Mouse (Mus musculus): ENCODE measurements at regions not wholly inside any gene's neighbourhood (a gene's known extent, or its start where the extent isn't known, plus 50 kb on each side); places are given as distances from the start of the nearest gene placed in this dataset.

- DNase-seq (ENCODE audit: low read depth, low spot score), result peak; percentile 92
These were observed 98.2 kb upstream of the Mgme1 start for GRCm38 (mm10) chr2:144172100-144172770.

GRCm38 (mm10) chr2:144173358-144174106, 96.9 kb upstream of the Mgme1 start:
- DNase-seq (ENCODE audit: low read depth, low spot score), result no peak

- DNase-seq (ENCODE audit: low read depth, low spot score), result no peak
These were observed 96.0 kb upstream of the Mgme1 start for GRCm38 (mm10) chr2:144174366-144175035.

GRCm38 (mm10) chr2:144176508-144177170, 93.8 kb upstream of the Mgme1 start:
- no peak for DNase-seq (ENCODE audit: low read depth, low spot score)

- no peak for DNase-seq (ENCODE audit: low read depth, low spot score)
These were observed 93.2 kb upstream of the Mgme1 start for GRCm38 (mm10) chr2:144177268-144177667.

GRCm38 (mm10) chr2:144177920-144178319, 92.5 kb upstream of the Mgme1 start:
- no peak for DNase-seq (ENCODE audit: low read depth, low spot score)

GRCm38 (mm10) chr2:144182108-144182507, 88.4 kb upstream of the Mgme1 start:
- no peak for DNase-seq (ENCODE audit: low read depth, low spot score)

- no peak for DNase-seq (ENCODE audit: low read depth, low spot score)
These were observed 87.9 kb upstream of the Mgme1 start for GRCm38 (mm10) chr2:144182542-144182941.

GRCm38 (mm10) chr2:144183371-144183944, 87.0 kb upstream of the Mgme1 start:
- DNase-seq (ENCODE audit: low read depth, low spot score), result no peak

GRCm38 (mm10) chr2:144185175-144185574, 85.3 kb upstream of the Mgme1 start:
- no peak for DNase-seq (ENCODE audit: low read depth, low spot score)

GRCm38 (mm10) chr2:144186426-144186825, 84.0 kb upstream of the Mgme1 start:
- no peak for DNase-seq (ENCODE audit: low read depth, low spot score)

GRCm38 (mm10) chr2:144188076-144188475, 82.4 kb upstream of the Mgme1 start:
- no peak for DNase-seq (ENCODE audit: low read depth, low spot score)

GRCm38 (mm10) chr2:144188485-144188884, 82.0 kb upstream of the Mgme1 start:
- no peak for DNase-seq (ENCODE audit: low read depth, low spot score)

- DNase-seq (ENCODE audit: low read depth, low spot score), result no peak
These were observed 80.7 kb upstream of the Mgme1 start for GRCm38 (mm10) chr2:144189756-144190155.

GRCm38 (mm10) chr2:144191018-144191417, 79.4 kb upstream of the Mgme1 start:
- DNase-seq (ENCODE audit: low read depth, low spot score), result no peak

- no peak for DNase-seq (ENCODE audit: low read depth, low spot score)
These were observed 78.8 kb upstream of the Mgme1 start for GRCm38 (mm10) chr2:144191707-144192106.

GRCm38 (mm10) chr2:144192428-144192827, 78.0 kb upstream of the Mgme1 start:
- no peak for DNase-seq (ENCODE audit: low read depth, low spot score)

GRCm38 (mm10) chr2:144195851-144196250, 74.6 kb upstream of the Mgme1 start:
- no peak for DNase-seq (ENCODE audit: low read depth, low spot score)

GRCm38 (mm10) chr2:144197139-144197538, 73.3 kb upstream of the Mgme1 start:
- DNase-seq (ENCODE audit: low read depth, low spot score), result no peak

GRCm38 (mm10) chr2:144198326-144199051, 72.0 kb upstream of the Mgme1 start:
- DNase-seq (ENCODE audit: low read depth, low spot score), result no peak
